Mouse (Mus musculus) neural tube, embryonic 11.5 days (tissue): ENCODE results near the gene Plcd4. TPM values are rescaled to one million over a fixed set of nuclear protein-coding genes. Genes with fewer than 3 reads are reported as not detected.
A peak's percentile ranks its signal among the peaks of the same experiment; 100 is the strongest.
"Not testable (repeated sequence)": the region's sequence is repeated elsewhere in the genome, so short reads cannot be mapped to it uniquely, and the experiment has no call there.

ENCODE experiments used
- ATAC-seq: fragments of 200-750 bp; cut with Nextera tagmentation; 2 replicates; pipeline ENCODE4 v1.8.0; 2017; ENCODE audit warnings: moderate number of reproducible peaks, mild to moderate bottlenecking, moderate TSS enrichment, moderate library complexity; ENCODE audit not compliant: insufficient read depth, low FRiP score, low TSS enrichment
- DNase-seq: peaks from one replicate; pipeline ENCODE4 v3.0.0-alpha.2; 2015; ENCODE audit warnings: low spot score
- H3K27ac ChIP-seq: fragments of 300-500 bp; sonication (generic); 2 replicates; pipeline ENCODE4 v1.5.1; 2014; ENCODE audit warnings: low read depth, mild to moderate bottlenecking, low read length
- H3K27me3 ChIP-seq: fragments of 300-500 bp; sonication (generic); 2 replicates; pipeline ENCODE4 v1.6.1; 2014; ENCODE audit warnings: mild to moderate bottlenecking, low read length, mixed read lengths; ENCODE audit not compliant: control insufficient read depth, insufficient read depth
- H3K36me3 ChIP-seq: fragments of 300-500 bp; sonication (generic); 2 replicates; pipeline ENCODE4 v1.6.1; 2014; ENCODE audit warnings: mild to moderate bottlenecking, low read length, moderate library complexity, mixed read lengths; ENCODE audit not compliant: control insufficient read depth, insufficient read depth
- H3K4me1 ChIP-seq: fragments of 300-500 bp; sonication (generic); 2 replicates; pipeline ENCODE4 v1.6.1; 2014; ENCODE audit warnings: low read length, mixed read lengths; ENCODE audit not compliant: control insufficient read depth, insufficient read depth
- H3K4me2 ChIP-seq: fragments of 300-500 bp; sonication (generic); 2 replicates; pipeline ENCODE4 v1.6.1; 2014; ENCODE audit warnings: low read depth, mild to moderate bottlenecking, moderate library complexity
- H3K4me3 ChIP-seq: fragments of 300-500 bp; sonication (generic); 2 replicates; pipeline ENCODE4 v1.5.1; 2014; ENCODE audit warnings: low read depth, low read length
- H3K9ac ChIP-seq: fragments of 300-500 bp; sonication (generic); 2 replicates; pipeline ENCODE4 v1.6.1; 2014; ENCODE audit warnings: mild to moderate bottlenecking, low read length
- H3K9me3 ChIP-seq: fragments of 300-500 bp; sonication (generic); 2 replicates; pipeline ENCODE4 v1.6.1; 2016; ENCODE audit warnings: low read length; ENCODE audit not compliant: control insufficient read depth
- WGBS: fragments of 180-500 bp; shearing (Covaris S2); extraction: QIAGEN DNeasy Blood & Tissue Kit; methylation state at CpG from one replicate; pipeline ENCODE4 v1.1.7; 2014; 5-methylcytosine and 5-hydroxymethylcytosine counted together
- polyA plus RNA-seq: library from polyadenylated mRNA; unstranded; fragments of >200 nt; fragmentation: Nextera tagmentation; extraction: Ambion mirVana; gene quantifications from 2 replicates; pipeline ENCODE4 v1.2.1, GENCODE M21; 2014

The Plcd4 gene
- polyA plus RNA-seq = 0.72 and 1.3 TPM in 2 replicates

DNA sequence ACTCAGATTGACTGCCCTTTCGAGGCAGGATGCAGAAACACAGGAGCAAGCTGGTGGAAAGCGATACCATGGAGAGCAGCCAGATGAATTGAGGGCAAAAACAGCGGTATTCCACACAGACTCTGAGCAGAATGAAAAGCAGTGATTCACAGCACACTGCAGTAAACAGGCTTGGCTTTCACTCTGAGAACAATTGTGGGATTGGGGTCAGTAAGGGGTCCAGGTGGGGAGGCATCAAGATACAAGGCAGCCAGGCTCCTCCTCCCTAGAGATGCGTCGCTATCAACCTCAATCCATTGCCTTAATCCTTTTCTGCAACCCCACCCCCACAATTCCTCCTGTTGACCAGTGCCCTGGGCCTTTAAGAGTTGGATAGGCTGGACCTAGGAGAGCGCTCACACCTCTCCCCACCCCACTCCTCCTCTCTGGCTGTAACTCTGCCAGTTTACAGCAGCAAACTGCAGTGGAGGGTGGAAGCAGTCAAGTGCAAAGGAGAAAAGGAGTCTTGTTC lies at the start of gene Plcd4:
TSS of gene Plcd4 (plus strand) at position 438 of the 511 bp plus-strand sequence.
- H3K4me2 ChIP-seq = no peak within 1 kb of the TSS

DNA sequence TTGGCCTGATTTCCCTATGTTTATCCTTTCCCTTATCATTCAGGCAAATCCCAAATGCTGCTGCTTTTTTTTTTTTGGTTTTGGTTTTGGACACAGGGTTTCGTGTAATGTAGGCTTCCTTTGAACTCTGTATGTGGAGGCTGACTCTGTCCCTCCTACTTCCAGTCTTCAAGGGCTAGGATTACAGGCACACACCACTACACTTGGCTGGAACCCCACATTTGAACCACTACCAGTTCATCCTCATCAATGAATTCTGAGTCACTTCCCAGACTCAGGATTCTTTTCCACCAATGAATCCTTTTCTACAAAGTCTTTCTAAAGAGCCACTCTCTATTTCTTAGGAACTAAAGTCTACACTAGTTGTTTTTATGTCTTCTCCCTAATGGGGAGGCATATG lies 41.6 kb upstream of the Plcd4 start:
- no peaks in the 10 kb centered on the region for H3K9me3 ChIP-seq
- 85% methylated on average over 1 of the region's 1 CpGs for WGBS
- peaks cover 8% of the 10 kb centered on the region for H3K4me1 ChIP-seq
- ATAC-seq (no peak), DNase-seq (no peak)
- no peak overlapping the region for H3K4me2 ChIP-seq
- no peak overlapping the region for H3K27ac ChIP-seq
- no peak overlapping the region for H3K9ac ChIP-seq
- H3K4me3 ChIP-seq = no peak overlapping the region
- H3K27me3 ChIP-seq = no peaks in the 10 kb centered on the region
- H3K36me3 ChIP-seq = no peaks in the 10 kb centered on the region

More for the DNA sequence above, at the start of gene Plcd4:
- no peaks in the 10 kb centered on the region for H3K27me3 ChIP-seq
- peak within 1 kb of the TSS; percentile 26; the same call in 1 of the 2 replicates for H3K9ac ChIP-seq
- H3K4me1 ChIP-seq = peaks cover 6% of the 10 kb centered on the region; the same call in 1 of the 2 replicates
- ATAC-seq = no peak
- H3K36me3 ChIP-seq = no peaks in the 10 kb centered on the region
- 5% methylated on average over 6 of the region's 6 CpGs for WGBS
- H3K9me3 ChIP-seq = no peaks in the 10 kb centered on the region
- no peak for DNase-seq
- H3K4me3 ChIP-seq = no peak within 1 kb of the TSS
- H3K27ac ChIP-seq = no peak within 1 kb of the TSS

DNA sequence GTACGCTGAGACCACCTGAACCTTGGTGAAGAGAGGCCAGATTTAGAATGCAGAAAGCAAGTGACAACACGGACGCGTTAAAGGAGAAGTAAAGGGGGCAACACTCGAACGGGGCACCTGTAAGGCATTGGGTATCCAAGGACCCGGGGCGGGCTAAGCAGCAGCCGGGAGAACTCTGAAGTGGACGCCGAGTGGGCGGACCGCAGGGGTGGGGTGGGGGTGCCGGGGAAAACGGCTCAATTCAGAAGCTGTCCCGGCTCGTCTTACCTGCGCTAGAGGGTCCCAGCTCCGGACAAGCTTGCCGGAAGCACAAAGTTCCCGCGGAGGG lies 37.3 kb upstream of the Plcd4 start:
- H3K9ac ChIP-seq = peak overlapping the region; percentile 69
- peak overlapping the region; percentile 86 for H3K4me3 ChIP-seq
- 0 out of 2 replicates have a peak, but pooled peaks cover 2% of the 10 kb centered on the region for H3K36me3 ChIP-seq
- no peaks in the 10 kb centered on the region for H3K9me3 ChIP-seq
- ATAC-seq (no peak), DNase-seq (no peak)
- H3K4me1 ChIP-seq = peaks cover 8% of the 10 kb centered on the region
- WGBS = 1% methylated on average over 22 of the region's 22 CpGs
- 0 out of 2 replicates have a peak overlapping the region, but pooled peaks have one; percentile 23 for H3K27ac ChIP-seq
- H3K4me2 ChIP-seq = peak overlapping the region; percentile 86
- no peaks in the 10 kb centered on the region for H3K27me3 ChIP-seq

DNA sequence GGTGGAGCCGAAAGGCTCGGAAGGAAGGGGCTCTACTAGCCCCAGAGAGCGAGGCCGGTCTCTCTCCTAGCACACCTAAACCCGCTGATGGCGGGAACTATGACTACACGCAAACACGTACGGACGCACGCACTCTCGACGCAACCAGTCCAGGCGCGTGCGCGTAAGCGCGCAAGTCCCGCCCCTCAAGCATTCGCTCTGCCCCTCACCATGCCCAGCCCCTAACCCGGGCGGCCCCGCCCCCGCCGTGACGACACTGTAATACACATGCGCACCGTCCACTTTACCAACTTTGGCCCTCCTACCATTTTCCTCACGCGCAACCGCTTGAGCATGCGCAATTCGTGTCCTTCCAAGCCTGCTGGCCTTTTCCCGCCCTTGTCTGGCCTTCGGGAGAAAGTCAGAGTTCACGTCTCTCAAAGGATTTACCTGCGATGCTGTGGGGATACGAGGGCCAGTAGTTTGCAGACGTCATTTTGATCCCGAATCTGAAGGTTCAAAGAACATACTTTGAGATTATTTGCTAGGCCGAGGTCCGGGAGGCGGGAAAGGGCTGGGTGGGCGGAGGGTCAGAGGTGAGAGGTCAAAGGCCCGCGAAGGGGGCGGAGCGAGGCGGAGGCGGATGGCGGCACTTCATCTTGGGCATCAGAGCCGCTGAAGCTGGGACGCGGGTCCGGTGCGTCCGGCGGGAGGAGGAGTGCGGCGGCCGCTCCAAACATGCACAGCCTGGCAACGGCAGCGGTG lies 36.8 kb upstream of the Plcd4 start, which contains the start of gene Cnot9:
TSS of gene Cnot9 (plus strand) at position 338 of the 744 bp plus-strand sequence.
- H3K27ac ChIP-seq = peak within 1 kb of the TSS; percentile 90
- under 1% methylated on average over 55 of the region's 64 CpGs for WGBS
- peak; percentile 100 for DNase-seq
- peak within 1 kb of the TSS; percentile 86 for H3K4me2 ChIP-seq
- H3K9me3 ChIP-seq = no peaks in the 10 kb centered on the region
- ATAC-seq = peak; percentile 98
- H3K4me1 ChIP-seq = peaks cover 8% of the 10 kb centered on the region
- H3K9ac ChIP-seq = peak within 1 kb of the TSS; percentile 88
- H3K36me3 ChIP-seq = 0 out of 2 replicates have a peak, but pooled peaks cover 2% of the 10 kb centered on the region
- H3K27me3 ChIP-seq = no peaks in the 10 kb centered on the region
- peak within 1 kb of the TSS; percentile 86 for H3K4me3 ChIP-seq

DNA sequence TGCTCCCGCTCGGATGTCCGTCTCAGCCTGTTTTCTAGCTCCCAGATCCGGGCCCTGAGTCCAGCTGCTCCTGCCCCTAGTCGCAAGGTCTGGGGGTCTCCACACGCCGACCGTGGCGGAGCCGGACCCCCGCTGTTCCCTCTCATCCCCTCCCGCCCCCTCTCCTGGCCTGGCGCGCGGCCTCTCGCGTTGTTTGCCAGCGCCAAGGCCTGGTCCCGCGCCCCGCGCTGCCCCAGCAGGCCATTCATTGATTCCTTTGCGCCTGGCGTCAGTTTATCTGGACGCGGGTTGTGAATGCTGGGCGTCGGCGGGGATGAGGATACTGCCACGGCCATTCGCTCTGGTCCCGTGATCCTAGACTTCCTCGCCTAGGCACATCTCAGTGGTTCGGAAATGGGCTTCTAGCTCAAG lies 36.2 kb upstream of the Plcd4 start:
- peak; percentile 59; the same call in 1 of the 2 replicates for ATAC-seq
- H3K9me3 ChIP-seq = no peaks in the 10 kb centered on the region
- H3K9ac ChIP-seq = peak overlapping the region; percentile 88
- peak; percentile 87 for DNase-seq
- H3K27ac ChIP-seq = peak overlapping the region; percentile 90
- peaks cover 8% of the 10 kb centered on the region for H3K4me1 ChIP-seq
- H3K36me3 ChIP-seq = 0 out of 2 replicates have a peak, but pooled peaks cover 2% of the 10 kb centered on the region
- under 1% methylated on average over 33 of the region's 34 CpGs for WGBS
- H3K4me3 ChIP-seq = peak overlapping the region; percentile 86
- H3K27me3 ChIP-seq = no peaks in the 10 kb centered on the region
- H3K4me2 ChIP-seq = peak overlapping the region; percentile 86

DNA sequence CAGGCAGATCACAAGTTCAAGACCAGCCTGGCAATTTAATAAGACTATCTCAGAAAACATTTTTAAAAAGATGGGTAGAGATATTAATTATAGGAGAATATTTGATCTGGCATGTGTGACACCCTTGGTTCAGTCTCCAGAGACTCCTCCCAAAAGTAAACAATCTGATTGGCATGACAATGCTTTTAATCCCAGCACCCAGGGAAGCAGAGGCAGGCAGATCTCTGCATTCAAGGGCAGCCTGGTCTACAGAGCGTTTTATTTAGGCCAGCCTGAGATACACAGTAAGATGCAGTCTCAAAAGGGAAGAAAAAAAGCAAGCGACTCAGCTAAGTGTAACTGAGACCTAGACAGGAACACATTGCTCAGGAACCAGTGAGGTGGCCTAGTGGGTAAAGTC lies 34.9 kb upstream of the Plcd4 start:
- DNase-seq = no peak
- Histone ChIP-seq H3K4me3 (peak overlapping the region; percentile 86; the same call in 1 of the 2 replicates), H3K9me3 (no peaks in the 10 kb centered on the region), H3K4me1 (peaks cover 8% of the 10 kb centered on the region), H3K9ac (no peak overlapping the region), H3K27me3 (no peaks in the 10 kb centered on the region), H3K4me2 (no peak overlapping the region), H3K36me3 (0 out of 2 replicates have a peak, but pooled peaks cover 2% of the 10 kb centered on the region), H3K27ac (no peak overlapping the region)
- 90% methylated on average over 2 of the region's 2 CpGs for WGBS
- ATAC-seq = no peak

DNA sequence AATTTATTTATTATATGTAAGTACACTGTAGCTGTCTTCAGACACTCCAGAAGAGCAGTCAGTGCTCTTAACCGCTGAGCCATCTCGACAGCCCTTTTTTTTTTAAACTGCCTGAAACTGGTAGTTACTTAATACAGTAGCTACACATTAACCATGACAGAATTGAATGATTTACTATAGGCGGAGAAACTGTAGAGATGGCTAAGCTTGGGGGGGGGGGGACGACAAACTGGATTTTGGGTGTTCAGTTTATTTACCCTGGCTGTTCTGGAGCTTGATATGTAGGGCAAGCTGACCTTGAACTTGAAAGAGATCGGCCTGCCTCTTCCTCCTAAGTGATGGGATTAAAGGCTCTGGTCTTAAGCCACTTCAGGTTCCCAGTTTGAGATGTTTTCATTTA lies 31.4 kb upstream of the Plcd4 start:
- no peaks in the 10 kb centered on the region for H3K4me1 ChIP-seq
- H3K27ac ChIP-seq = no peak overlapping the region
- H3K4me3 ChIP-seq = no peak overlapping the region
- H3K4me2 ChIP-seq = no peak overlapping the region
- no peak overlapping the region for H3K9ac ChIP-seq
- ATAC-seq = no peak
- no peaks in the 10 kb centered on the region for H3K27me3 ChIP-seq
- no peak for DNase-seq
- no peaks in the 10 kb centered on the region for H3K9me3 ChIP-seq
- 98% methylated on average over 5 of the region's 5 CpGs for WGBS
- H3K36me3 ChIP-seq = 0 out of 2 replicates have a peak, but pooled peaks cover 2% of the 10 kb centered on the region

DNA sequence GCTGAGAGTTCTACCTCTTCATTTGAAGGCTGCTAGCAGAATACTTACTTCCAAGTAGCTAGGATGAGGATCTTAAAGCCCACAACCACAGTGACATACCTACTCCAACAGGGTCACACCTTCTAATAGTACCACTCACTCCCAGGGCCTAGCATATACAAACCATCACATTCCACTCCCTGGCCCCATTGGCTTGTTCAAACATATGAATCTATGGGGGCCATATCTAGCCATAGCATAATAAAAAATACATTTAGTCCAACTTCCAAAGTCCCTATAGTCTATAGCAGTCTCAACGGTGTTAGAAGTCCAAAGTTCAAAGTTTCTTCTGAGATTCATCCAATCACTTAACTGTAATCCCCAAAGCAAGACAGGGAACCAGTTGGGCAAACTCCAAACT lies 29.7 kb upstream of the Plcd4 start:
- not testable (repeated sequence) for ATAC-seq, H3K4me2 ChIP-seq, H3K9ac ChIP-seq, DNase-seq, H3K36me3 ChIP-seq, H3K4me3 ChIP-seq, H3K27ac ChIP-seq, H3K27me3 ChIP-seq, H3K9me3 ChIP-seq, H3K4me1 ChIP-seq
- WGBS = 100% methylated on average over 1 of the region's 1 CpGs

DNA sequence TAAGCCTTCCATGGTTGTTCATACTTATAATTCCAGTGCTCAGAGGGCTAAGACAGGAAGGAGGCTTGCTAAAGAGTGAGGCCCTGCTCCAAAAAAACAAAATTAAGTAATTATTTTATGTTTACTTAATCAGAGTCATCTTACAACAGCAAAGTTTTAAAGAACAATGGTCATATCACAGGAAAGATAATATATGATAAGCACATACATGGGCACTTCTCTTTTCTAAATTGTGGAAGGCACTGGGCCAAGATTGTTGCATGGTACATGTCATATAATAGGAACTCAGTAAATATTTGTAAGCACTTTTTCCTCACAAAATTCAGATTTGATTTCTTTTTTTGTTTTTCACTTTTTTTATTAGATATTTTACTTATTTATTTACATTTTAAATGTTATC lies 22.8 kb upstream of the Plcd4 start:
- no peak overlapping the region for H3K27ac ChIP-seq
- no peak overlapping the region for H3K4me2 ChIP-seq
- H3K4me3 ChIP-seq = no peak overlapping the region
- no peak overlapping the region for H3K9ac ChIP-seq
- no peaks in the 10 kb centered on the region for H3K9me3 ChIP-seq
- no peak for ATAC-seq
- H3K4me1 ChIP-seq = no peaks in the 10 kb centered on the region
- H3K36me3 ChIP-seq = peaks cover 9% of the 10 kb centered on the region
- no peak for DNase-seq
- no peaks in the 10 kb centered on the region for H3K27me3 ChIP-seq
